Mouse (Mus musculus) adrenal gland, adult (tissue): ENCODE measurements at regions not wholly inside any gene's neighbourhood (a gene's known extent, or its start where the extent isn't known, plus 50 kb on each side); places are given as distances from the start of the nearest gene placed in this dataset.

ENCODE experiments used
- DNase-seq, 2 experiments: peaks; one replicate each; pipeline ENCODE4 v3.0.0; 2022 to 2023; ENCODE audit warnings: low spot score in 1 of 2; ENCODE audit not compliant: inconsistent age in 2 of 2

DNA sequence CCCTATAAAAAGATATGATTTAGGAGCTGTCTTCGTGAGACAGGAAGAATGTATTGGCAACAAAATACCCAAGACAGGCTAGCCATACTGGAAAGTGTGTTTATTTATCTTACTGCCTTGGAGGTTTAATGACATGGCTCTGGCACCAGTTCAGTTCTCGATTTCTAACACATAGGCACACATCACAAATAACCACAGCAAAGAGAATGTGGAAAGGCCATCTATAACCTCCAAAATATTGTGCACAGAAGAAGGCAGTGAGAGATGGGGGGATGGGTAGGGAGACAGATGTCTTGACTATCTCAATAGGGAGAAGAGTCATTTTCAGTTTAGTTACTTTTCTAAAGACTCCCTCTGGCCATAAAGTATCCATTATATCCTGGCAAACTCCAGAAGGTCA is 90.5 kb downstream of the Minar1 start:
- DNase-seq: no peak

DNA sequence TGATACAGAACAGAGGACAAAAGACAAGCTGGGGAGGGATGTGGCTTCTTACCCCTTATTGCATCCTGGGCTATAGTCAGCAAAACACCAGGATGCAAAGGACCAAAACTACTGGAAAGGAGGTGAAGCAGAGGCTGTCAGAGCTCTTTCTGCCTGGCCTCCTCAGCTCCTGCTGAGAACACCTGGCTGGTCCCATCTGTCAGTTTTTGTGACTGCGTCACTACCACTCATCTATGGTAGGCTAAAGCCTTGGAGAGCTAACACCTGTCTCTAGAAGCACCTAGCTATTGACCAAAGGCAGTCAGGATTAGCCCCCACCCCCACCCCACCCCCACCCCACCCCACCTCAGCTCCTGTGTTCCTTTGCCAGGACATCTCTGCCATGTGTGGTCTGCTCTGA is 98.8 kb downstream of the Minar1 start:
- DNase-seq: no peak

DNA sequence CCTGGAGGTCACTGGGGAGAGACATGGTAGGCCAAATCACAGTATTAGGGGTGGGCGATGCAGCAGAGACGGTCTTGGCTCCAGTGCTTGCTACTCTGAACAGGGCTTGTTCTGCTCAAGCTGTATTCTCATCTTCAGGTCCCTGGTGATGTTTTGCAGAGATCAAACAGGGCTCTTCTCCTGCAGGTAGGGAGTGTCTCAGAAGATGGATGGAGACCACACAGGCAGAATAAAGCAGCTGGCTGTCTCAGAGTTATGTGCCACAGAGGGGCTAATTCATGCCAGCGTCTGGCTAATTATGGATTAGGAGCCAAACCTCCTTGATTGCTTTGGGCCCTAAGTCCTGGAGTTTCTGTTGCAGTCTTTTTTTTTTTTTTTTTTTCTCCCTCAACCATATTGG is 99.2 kb downstream of the Minar1 start:
- DNase-seq: no peak

DNA sequence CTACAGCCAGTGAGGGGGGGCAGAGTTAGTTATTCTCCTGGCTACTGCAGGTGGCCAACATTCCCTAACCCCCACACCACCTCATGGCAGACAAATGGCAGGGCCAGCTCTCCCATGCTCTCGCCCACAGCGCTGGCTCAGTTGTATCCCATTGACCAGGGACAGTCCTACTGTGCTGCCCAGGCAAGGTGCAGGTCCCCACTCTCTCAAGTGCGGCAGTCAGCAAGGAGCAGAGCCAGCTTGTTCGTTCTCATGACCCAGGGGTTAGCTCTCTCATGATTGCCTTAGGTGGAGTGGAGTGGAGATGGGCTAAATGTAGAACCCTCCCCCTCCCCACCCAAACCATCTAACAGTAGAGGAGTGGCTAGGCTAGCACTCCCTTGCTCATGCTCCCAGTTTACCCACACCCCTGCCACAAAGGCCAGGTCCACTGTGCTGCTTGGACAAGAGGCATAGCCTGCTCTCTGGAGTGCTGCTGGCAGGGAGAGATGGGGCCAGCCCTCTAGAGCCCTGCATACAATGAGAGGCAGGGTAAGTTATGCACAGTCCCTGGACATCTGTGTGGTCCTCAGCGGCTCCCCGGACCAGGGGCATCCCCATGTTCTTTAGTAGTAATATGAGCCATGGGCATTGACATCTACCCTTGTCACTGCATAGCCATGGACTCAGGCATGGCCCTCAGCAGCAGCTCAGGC is 114.4 kb downstream of the Minar1 start:
- DNase-seq: no peak

DNA sequence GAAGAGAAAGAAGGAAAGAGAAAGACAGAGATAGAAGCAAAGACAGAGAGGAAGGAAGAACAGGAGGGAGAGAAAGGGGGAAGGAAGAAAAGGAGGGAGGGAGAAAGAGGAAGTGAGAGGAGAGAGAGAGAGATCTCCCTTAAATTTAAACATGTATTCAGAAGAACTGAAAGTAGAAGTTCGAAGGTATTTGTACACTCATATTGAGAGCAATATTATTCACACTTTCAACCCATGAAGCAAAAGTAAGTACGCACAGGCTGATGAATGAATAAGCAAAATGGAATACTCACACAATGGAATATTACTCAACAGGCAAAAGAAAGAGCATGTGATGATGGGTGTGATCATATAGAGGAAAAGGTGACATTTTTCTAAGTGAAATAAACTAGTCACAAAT is 120.8 kb downstream of the Minar1 start:
- DNase-seq: no peak

DNA sequence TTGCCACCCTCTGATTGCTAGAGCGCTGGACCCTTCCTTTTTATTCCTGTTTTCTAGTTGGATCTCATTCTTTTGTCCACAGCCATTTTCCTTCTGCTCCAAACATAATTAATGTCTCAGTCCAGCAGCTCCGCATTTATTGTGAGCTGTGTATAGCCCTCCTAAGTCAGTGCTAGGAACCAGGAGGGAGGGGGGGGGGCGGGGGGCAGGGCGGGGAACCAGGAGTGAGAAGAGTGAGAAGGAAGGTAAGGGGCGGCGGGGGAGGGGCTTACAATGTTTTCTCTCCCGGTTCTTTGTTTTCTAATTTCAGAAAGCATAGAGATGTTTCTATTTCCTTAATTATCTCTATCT is 125.6 kb downstream of the Minar1 start:
- DNase-seq: no peak

DNA sequence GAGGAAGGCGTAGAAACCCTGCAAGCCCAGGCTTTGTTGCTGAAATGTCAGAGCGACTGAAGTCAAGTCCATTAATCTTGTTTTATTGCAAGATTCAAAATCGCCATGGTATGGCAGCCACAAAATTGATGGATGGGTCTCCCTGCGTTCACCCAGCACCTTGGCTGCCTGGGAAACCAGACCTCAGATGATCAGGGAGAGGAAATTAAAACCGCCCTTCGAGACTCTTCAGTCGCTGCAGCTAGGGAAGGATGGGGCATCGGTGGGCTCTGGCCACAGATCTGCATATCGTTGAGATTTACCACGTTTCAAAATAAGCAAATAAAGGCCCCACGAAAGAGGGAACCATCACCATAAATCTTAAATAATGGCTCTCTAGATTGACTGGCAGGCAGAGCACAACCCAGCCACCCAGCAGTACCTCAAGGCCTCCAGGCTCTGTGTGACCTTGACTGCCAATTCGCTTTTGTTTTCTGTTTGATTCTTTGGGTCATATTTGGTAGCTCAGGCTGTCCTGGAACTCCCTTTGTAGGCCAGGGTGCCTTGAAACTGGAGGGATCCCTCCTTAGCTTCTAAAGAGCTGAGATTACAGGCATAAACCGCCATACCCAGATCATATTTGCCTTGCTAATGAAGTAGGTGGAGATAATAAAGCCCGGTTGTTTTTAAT is 126.1 kb downstream of the Minar1 start:
- DNase-seq: peak; percentile 26 to 67

DNA sequence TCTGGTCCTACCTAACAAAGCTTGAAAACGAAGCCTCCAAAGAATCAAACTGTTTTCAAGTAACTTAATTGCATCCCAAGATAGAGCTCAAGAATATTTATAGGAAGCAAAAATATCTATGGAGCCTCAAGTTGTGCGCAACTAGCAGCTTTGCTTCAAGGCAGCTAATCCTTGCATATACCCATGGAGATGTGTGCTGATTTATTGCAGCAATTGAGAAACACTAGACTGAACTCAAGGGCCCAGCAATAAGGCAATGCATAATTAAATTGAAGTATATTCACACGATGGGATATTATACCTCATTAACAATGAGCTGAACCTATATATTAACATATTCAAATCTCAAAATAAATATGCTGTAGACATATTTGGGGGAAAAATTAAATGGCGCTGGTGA is 135.3 kb downstream of the Minar1 start:
- no peak for DNase-seq

DNA sequence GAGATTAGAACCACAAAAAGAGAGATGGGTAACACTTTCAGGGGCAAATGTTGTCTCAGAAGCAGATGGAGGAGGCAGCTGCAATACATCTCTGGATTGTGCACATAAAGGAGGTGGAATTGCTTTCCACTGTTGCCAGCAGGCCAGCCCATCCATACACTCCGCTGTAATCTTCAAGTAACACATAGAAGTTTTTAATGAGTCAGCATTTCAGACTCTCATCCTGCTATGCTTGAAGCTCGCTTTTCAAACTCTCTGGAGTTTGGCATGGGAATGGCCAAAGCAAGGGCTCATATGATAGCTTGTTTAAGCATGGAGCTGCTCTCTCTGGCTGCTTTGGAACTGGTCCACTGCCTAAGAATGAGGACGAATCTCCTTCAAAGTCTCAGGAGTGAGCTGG is 143.5 kb downstream of the Minar1 start:
- DNase-seq: no peak

DNA sequence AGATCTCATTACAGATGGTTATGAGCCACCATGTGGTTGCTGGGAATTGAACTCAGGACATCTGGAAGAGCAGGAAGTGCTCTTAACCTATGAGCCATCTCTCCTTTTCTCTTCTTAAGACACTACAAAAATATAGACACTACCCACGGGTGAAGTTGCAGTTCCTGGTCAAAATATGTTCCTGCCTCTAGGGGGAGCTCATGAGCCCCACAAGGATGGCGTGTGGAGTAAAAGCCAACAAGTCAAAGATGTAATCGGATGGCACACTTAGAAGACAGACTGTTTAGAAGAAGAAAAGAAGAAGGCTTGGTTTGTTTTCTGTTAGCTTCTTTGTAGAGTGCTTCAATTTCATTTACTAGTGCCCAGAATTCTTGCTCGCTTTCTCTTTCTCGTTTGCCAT is 161.7 kb downstream of the Minar1 start:
- DNase-seq: peak; percentile 38 to 80

DNA sequence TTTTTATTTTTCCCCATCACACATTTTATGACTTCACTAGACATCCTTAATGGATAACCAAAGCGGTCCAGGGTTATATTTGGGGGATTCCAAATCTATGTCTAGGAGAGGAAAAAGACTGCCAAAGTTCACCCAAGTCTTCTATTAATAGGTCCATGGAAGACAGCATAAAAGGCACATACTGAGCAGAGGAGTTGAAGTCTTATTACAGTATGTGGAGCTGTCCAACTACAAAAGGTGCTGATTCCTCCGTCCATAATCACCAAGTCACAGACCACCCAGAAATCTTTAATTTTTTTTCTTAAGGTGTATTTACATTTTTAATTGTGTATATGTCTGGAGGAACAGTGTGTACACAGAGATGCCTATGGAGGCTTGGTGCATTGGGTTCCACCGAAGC is 166.3 kb downstream of the Minar1 start:
- peak in 1 of 2 experiments; percentile 23 for DNase-seq

DNA sequence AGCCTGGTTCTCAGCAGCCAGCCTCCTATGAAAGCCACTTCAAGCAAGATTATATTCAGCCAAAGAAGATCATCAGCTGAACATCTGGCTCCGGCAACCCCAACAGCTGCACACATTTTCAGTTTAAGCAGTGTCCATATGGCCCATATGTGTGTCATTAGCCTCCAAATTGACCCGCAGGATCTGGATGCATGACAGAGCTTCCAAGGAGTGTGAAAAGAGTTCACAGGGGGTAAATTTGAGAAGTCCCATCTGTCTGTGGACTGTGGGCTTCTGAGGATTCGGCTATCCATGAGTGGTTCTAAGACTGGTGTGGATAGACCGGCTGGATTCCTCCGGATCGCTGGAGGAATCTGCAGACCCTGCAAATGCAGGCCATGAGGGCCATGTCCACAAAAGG is 173.3 kb downstream of the Minar1 start:
- no peak for DNase-seq
